Mouse (Mus musculus) heart, adult 10 weeks (tissue): ENCODE data around the gene Pum2. TPM values are rescaled to one million over a fixed set of nuclear protein-coding genes. Genes with fewer than 3 reads are reported as not detected.

Experiments
- polyA plus RNA-seq: library from polyadenylated mRNA; stranded (reverse); fragments of 350-450 nt; fragmentation: Illumina TruSeq; extraction: RNeasy Lipid Tissue Mini Kit (QIAGEN cat#74804); gene quantifications from one replicate; pipeline ENCODE4 v1.2.3, GENCODE M21; 2014; ENCODE audit warnings: low read depth, low replicate concordance

Pum2 gene
- polyA plus RNA-seq, result 62.7 TPM

GRCm38 (mm10) chr12:8673974-8674306 lies at the start of gene Pum2:
Gene Pum2, plus strand, starts transcription at chr12:8674134.

GRCm38 (mm10) chr12:8770946-8771843 lies 97.3 kb downstream of the Pum2 start, which contains the start of gene Sdc1:
Gene Sdc1, plus strand, starts transcription at chr12:8771323.

Other genes with a start within 250 kb of the Pum2 start
- gene Rhob, start 174.1 kb upstream of the Pum2 start, polyA plus RNA-seq, result 124 TPM
- gene Slc7a15, start 75.1 kb upstream of the Pum2 start, polyA plus RNA-seq, result not detected
- 5.2 TPM for gene Sdc1, start 97.2 kb downstream of the Pum2 start, polyA plus RNA-seq
- 438 TPM for gene Laptm4a, start 247.5 kb downstream of the Pum2 start, polyA plus RNA-seq